Mouse (Mus musculus) liver, embryonic 14.5 days (tissue): ENCODE results near the gene Tulp3. TPM values are rescaled to one million over a fixed set of nuclear protein-coding genes. Genes with fewer than 3 reads are reported as not detected.

ENCODE experiments used
- ATAC-seq: fragments of 200-750 bp; cut with Nextera tagmentation; 2 replicates; pipeline ENCODE4 v1.8.0; 2017; ENCODE audit warnings: moderate number of reproducible peaks, mild to moderate bottlenecking, moderate library complexity; ENCODE audit not compliant: insufficient read depth
- DNase-seq, 3 experiments: peaks; one replicate each; pipeline ENCODE4 v3.0.0-alpha.2; 2012 to 2013; ENCODE audit warnings: low read depth in 3 of 3, low spot score in 3 of 3
- H3K27ac ChIP-seq: fragments of 300-500 bp; sonication (generic); 2 replicates; pipeline ENCODE4 v1.5.1; 2014; ENCODE audit warnings: moderate library complexity, mild to moderate bottlenecking, control low read depth, inconsistent platforms
- H3K27me3 ChIP-seq: fragments of 300-500 bp; sonication (generic); 2 replicates; pipeline ENCODE4 v1.6.1; 2014; ENCODE audit warnings: mild to moderate bottlenecking, low read length, moderate library complexity; ENCODE audit not compliant: control insufficient read depth, insufficient read depth
- H3K36me3 ChIP-seq: fragments of 300-500 bp; sonication (generic); replicated peaks from 2 replicates; pipeline ENCODE4 v1.6.1; 2014; ENCODE audit warnings: low read depth; ENCODE audit not compliant: control insufficient read depth, insufficient read depth
- H3K4me1 ChIP-seq, 2 experiments: fragments of 200-500 bp in 1 of 2; fragments of 300-500 bp in 1 of 2; sonication (generic) in 1 of 2; replicated peaks; 2 replicates each; pipeline ENCODE4 v1.6.1; 2012 to 2014; ENCODE audit warnings: antibody characterized with exemption in 1 of 2, inconsistent platforms in 1 of 2, low read length in 1 of 2; ENCODE audit not compliant: control insufficient read depth in 2 of 2, insufficient read depth in 2 of 2
- H3K4me2 ChIP-seq: fragments of 300-500 bp; sonication (generic); 2 replicates; pipeline ENCODE4 v1.6.1; 2014; ENCODE audit warnings: low read depth, mild to moderate bottlenecking, control low read depth, moderate library complexity
- H3K4me3 ChIP-seq, 2 experiments: fragments of 200-500 bp in 1 of 2; fragments of 300-500 bp in 1 of 2; sonication (generic) in 1 of 2; 2 replicates each; pipeline ENCODE4 v1.5.1; 2012 to 2014; ENCODE audit warnings: low read depth in 2 of 2, low read length in 2 of 2, mild to moderate bottlenecking in 2 of 2, control low read depth in 1 of 2, inconsistent platforms in 1 of 2, moderate library complexity in 1 of 2; ENCODE audit not compliant: insufficient read depth in 1 of 2
- H3K9ac ChIP-seq: fragments of 300-500 bp; sonication (generic); replicated peaks from 2 replicates; pipeline ENCODE4 v1.6.1; 2014; ENCODE audit warnings: mild to moderate bottlenecking, control low read depth, moderate library complexity
- H3K9me3 ChIP-seq: fragments of 300-500 bp; sonication (generic); 2 replicates; pipeline ENCODE4 v1.6.1; 2016; ENCODE audit warnings: low read length, mixed read lengths; ENCODE audit not compliant: control insufficient read depth
- CTCF ChIP-seq: IDR thresholded peaks from 2 replicates; pipeline ENCODE4 v1.5.1; 2016; ENCODE audit warnings: antibody characterized with exemption, low read depth, control low read depth
- EP300 ChIP-seq: IDR thresholded peaks from 2 replicates; pipeline ENCODE4 v1.6.1; 2016; ENCODE audit warnings: antibody characterized with exemption, low read depth
- WGBS: fragments of 180-500 bp; shearing (Covaris S2); extraction: QIAGEN DNeasy Blood & Tissue Kit; methylation state at CpG from one replicate; pipeline ENCODE4 v1.1.7; 2014; ENCODE audit not compliant: insufficient replicate concordance; 5-methylcytosine and 5-hydroxymethylcytosine counted together
- polyA plus RNA-seq, 2 experiments: library from polyadenylated mRNA; depleted of rRNA in 1 of 2; stranded (reverse) in 1 of 2; unstranded in 1 of 2; fragments of >200 nt; fragmentation: Nextera tagmentation in 1 of 2; extraction: Ambion mirVana in 1 of 2; gene quantifications; 2 replicates each; pipeline versions ENCODE4 v1.2.1 to v1.2.3; 2012 to 2014

Tulp3 gene
- polyA plus RNA-seq, 2 experiments: 1.8 to 2.9 TPM

GRCm38 (mm10) chr6:128397574-128398261 is 42.1 kb upstream of the Tulp3 start:
- Histone ChIP-seq H3K9me3 (no peaks in the 10 kb centered on the region), H3K4me3 (no peak overlapping the region), H3K36me3 (no peaks in the 10 kb centered on the region), H3K27ac (no peak overlapping the region), H3K9ac (no peak overlapping the region), H3K27me3 (no peaks in the 10 kb centered on the region), H3K4me1 (no peaks in the 10 kb centered on the region), H3K4me2 (no peak overlapping the region)
- whole genome bisulfite sequencing: 57% methylated on average over 7 of the region's 7 CpGs
- DNase-seq: peak in 1 of 3 experiments; percentile 14
- no peak for TF ChIP-seq CTCF
- TF ChIP-seq EP300: no peak
- peak; percentile 44; the same call in 1 of the 2 replicates for ATAC-seq

DNA sequence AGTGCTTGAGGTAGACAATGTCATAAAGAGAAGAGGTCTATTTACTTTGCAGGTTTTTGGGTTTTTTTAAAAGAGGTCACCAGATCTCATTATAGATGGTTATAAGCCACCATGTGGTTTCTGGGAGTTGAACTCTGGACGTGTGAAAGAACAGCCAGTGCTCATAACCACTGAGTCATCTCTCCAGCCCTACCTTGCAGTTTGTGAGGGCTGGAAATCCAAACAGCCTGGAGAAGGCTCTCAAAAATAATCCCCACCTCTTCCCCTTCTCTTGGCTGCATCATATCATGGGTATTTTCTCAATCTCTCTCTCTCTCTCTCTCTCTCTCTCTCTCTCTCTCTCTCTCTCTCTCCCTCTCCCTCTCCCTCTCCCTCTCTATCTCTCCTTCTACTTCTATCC is 35.0 kb upstream of the Tulp3 start:
- no peaks in the 10 kb centered on the region for H3K36me3 ChIP-seq
- DNase-seq (no peak), ATAC-seq (no peak)
- H3K9me3 ChIP-seq: no peaks in the 10 kb centered on the region
- H3K9ac ChIP-seq: no peak overlapping the region
- no peaks in the 10 kb centered on the region for H3K27me3 ChIP-seq
- no peak overlapping the region for H3K4me3 ChIP-seq
- TF ChIP-seq CTCF (no peak), EP300 (no peak)
- H3K4me2 ChIP-seq: no peak overlapping the region
- no peak overlapping the region for H3K27ac ChIP-seq
- 12% methylated on average over 1 of the region's 1 CpGs for WGBS
- no peaks in the 10 kb centered on the region for H3K4me1 ChIP-seq

- Histone ChIP-seq H3K4me2 (no peak overlapping the region), H3K4me1 (no peaks in the 10 kb centered on the region), H3K9me3 (no peaks in the 10 kb centered on the region), H3K4me3 (no peak overlapping the region), H3K27me3 (no peaks in the 10 kb centered on the region), H3K36me3 (no peaks in the 10 kb centered on the region), H3K27ac (no peak overlapping the region), H3K9ac (no peak overlapping the region)
- 39% methylated on average over 1 of the region's 1 CpGs for WGBS
- DNase-seq: no peak
- ATAC-seq: no peak
- no peak for TF ChIP-seq EP300
- no peak for TF ChIP-seq CTCF
Observed at GRCm38 (mm10) chr6:128389185-128389584, 33.5 kb upstream of the Tulp3 start.

GRCm38 (mm10) chr6:128385026-128385425 is 29.4 kb upstream of the Tulp3 start:
- DNase-seq (no peak), ATAC-seq (no peak)
- 53% methylated on average over 1 of the region's 1 CpGs for WGBS

DNA sequence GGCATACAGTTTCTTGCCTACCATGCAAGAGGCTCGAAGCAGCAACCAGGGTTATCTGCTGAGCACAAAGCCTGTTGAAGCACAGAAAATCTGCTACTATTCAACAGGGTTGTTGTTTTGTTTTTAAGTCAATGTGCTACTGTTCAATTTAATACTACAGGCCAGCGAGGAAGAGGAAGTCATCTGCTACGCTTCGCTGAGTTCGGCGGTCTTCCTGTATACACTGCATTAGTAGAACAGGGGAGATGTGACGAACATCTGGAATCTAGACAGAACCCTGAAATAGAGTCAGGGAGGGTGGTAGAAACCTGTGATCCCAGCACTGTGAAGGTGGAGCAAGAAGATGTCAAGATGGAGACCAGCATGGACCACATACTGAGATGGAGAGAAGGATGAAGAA is 28.1 kb upstream of the Tulp3 start:
- TF ChIP-seq CTCF: no peak
- TF ChIP-seq EP300: no peak
- no peak for DNase-seq
- Histone ChIP-seq H3K9me3 (no peaks in the 10 kb centered on the region), H3K27ac (no peak overlapping the region), H3K4me1 (no peaks in the 10 kb centered on the region), H3K9ac (no peak overlapping the region), H3K27me3 (no peaks in the 10 kb centered on the region), H3K4me3 (no peak overlapping the region), H3K4me2 (no peak overlapping the region), H3K36me3 (no peaks in the 10 kb centered on the region)
- no peak for ATAC-seq
- 52% methylated on average over 7 of the region's 7 CpGs for WGBS

More at GRCm38 (mm10) chr6:128385026-128385425, 29.4 kb upstream of the Tulp3 start:
- H3K36me3 ChIP-seq: no peaks in the 10 kb centered on the region
- no peak overlapping the region for H3K27ac ChIP-seq
- H3K27me3 ChIP-seq: no peaks in the 10 kb centered on the region
- H3K4me3 ChIP-seq: no peak overlapping the region
- H3K9ac ChIP-seq: no peak overlapping the region
- no peaks in the 10 kb centered on the region for H3K9me3 ChIP-seq
- no peak overlapping the region for H3K4me2 ChIP-seq
- TF ChIP-seq EP300: no peak
- no peak for TF ChIP-seq CTCF
- no peaks in the 10 kb centered on the region for H3K4me1 ChIP-seq
